Mouse (Mus musculus) thymus, adult 2 months (tissue): Measurements from ENCODE around the gene Sorcs1.

ENCODE experiments used
- CTCF ChIP-seq: fragments of 200-500 bp; IDR thresholded peaks from 2 replicates; pipeline ENCODE4 v1.5.1; 2012; ENCODE audit warnings: mild to moderate bottlenecking, control low read depth, low read length, moderate library complexity, borderline replicate concordance; ENCODE audit not compliant: control insufficient read depth, poor library complexity, insufficient read depth; ENCODE audit errors: extremely low read depth
- POLR2A ChIP-seq: fragments of 200-500 bp; IDR thresholded peaks from 2 replicates; pipeline ENCODE4 v1.6.1; 2012; ENCODE audit warnings: mild to moderate bottlenecking, low read length, control low read depth, moderate library complexity; ENCODE audit not compliant: control insufficient read depth, poor library complexity, insufficient read depth; ENCODE audit errors: extremely low read depth

DNA sequence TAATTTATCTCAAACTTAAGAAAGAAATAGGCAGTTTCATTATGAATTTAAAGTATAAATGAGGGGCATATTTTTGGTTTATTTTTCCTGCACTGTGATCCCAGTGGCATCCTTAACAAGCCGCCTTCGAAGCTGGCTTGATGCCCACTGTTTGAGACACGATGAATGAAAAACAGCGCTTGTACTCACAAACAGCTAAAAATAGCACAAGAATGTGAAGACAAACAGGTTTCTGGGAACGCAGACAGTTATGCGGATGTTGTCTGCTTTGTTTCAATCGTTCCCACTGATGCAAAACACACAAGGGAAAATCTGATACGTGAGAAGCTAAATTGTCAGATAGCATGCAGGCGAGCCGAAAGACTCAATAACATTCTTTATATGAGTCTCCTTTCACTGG, 303.7 kb downstream of the Sorcs1 start:
- TF ChIP-seq CTCF (no peak), POLR2A (no peak)
